Mouse (Mus musculus): Measurements from ENCODE around the gene Bckdk. TPM values are rescaled to one million over a fixed set of nuclear protein-coding genes. Genes with fewer than 3 reads are reported as not detected.

The Bckdk gene
- polyA plus RNA-seq, 1 experiment from 2014 or later, result 51.5 TPM

- Histone ChIP-seq H3K27me3 (no peaks in the 10 kb centered on the region), H3K9me3 (replicated peaks) (no peaks in the 10 kb centered on the region), H3K36me3 (replicated peaks) (peaks cover 32% of the 10 kb centered on the region), H3K9ac (no peak overlapping the region), H3K4me1 (replicated peaks) (peaks cover 25% of the 10 kb centered on the region), H3K27ac (replicated peaks) (no peak overlapping the region), H3K4me2 (no peak overlapping the region), H3K4me3 (replicated peaks) (no peak overlapping the region)
- WGBS (ENCODE audit: insufficient replicate concordance), result 42% methylated on average over 3 of the region's 3 CpGs
- ATAC-seq (ENCODE audit: insufficient read depth), result no peak
Measured at GRCm38 (mm10) chr7:127918203-127918602, 14.3 kb downstream of the Bckdk start.

- Histone ChIP-seq H3K4me2 (no peak overlapping the region), H3K27ac (replicated peaks) (no peak overlapping the region), H3K9me3 (replicated peaks) (no peaks in the 10 kb centered on the region), H3K36me3 (replicated peaks) (peaks cover 37% of the 10 kb centered on the region), H3K9ac (no peak overlapping the region), H3K4me1 (replicated peaks) (peaks cover 26% of the 10 kb centered on the region), H3K27me3 (no peaks in the 10 kb centered on the region), H3K4me3 (replicated peaks) (no peak overlapping the region)
- no peak for ATAC-seq (ENCODE audit: insufficient read depth)
- WGBS (ENCODE audit: insufficient replicate concordance), result 63% methylated on average over 7 of the region's 7 CpGs
Measured at GRCm38 (mm10) chr7:127919290-127919689, 15.4 kb downstream of the Bckdk start.

GRCm38 (mm10) chr7:127921516-127921915, 17.6 kb downstream of the Bckdk start:
- no peak overlapping the region for H3K9ac ChIP-seq
- no peak overlapping the region for H3K4me2 ChIP-seq
- ATAC-seq (ENCODE audit: insufficient read depth), result no peak
- H3K4me1 ChIP-seq (replicated peaks), result peaks cover 26% of the 10 kb centered on the region
- peaks cover 38% of the 10 kb centered on the region for H3K36me3 ChIP-seq (replicated peaks)
- WGBS (ENCODE audit: insufficient replicate concordance), result 43% methylated on average over 8 of the region's 8 CpGs
- no peaks in the 10 kb centered on the region for H3K27me3 ChIP-seq
- H3K4me3 ChIP-seq (replicated peaks), result no peak overlapping the region
- no peak overlapping the region for H3K27ac ChIP-seq (replicated peaks)
- no peaks in the 10 kb centered on the region for H3K9me3 ChIP-seq (replicated peaks)

GRCm38 (mm10) chr7:127922451-127923275, 18.8 kb downstream of the Bckdk start:
- Histone ChIP-seq H3K27me3 (no peaks in the 10 kb centered on the region), H3K9ac (no peak overlapping the region), H3K9me3 (replicated peaks) (no peaks in the 10 kb centered on the region), H3K4me3 (replicated peaks) (no peak overlapping the region), H3K27ac (replicated peaks) (peak overlapping the region; percentile 64), H3K4me2 (no peak overlapping the region), H3K36me3 (replicated peaks) (peaks cover 36% of the 10 kb centered on the region), H3K4me1 (replicated peaks) (peaks cover 31% of the 10 kb centered on the region)
- 49% methylated on average over 6 of the region's 6 CpGs for WGBS (ENCODE audit: insufficient replicate concordance)
- no peak; the same call in 1 of the 2 replicates for ATAC-seq (ENCODE audit: insufficient read depth)

- H3K9ac ChIP-seq, result no peak overlapping the region
- ATAC-seq (ENCODE audit: insufficient read depth), result no peak
Measured at GRCm38 (mm10) chr7:127923714-127924113, 19.8 kb downstream of the Bckdk start.

GRCm38 (mm10) chr7:127925252-127925651, 21.4 kb downstream of the Bckdk start:
- no peak overlapping the region for H3K4me3 ChIP-seq (replicated peaks)
- no peak overlapping the region for H3K9ac ChIP-seq
- H3K9me3 ChIP-seq (replicated peaks), result no peaks in the 10 kb centered on the region
- H3K27ac ChIP-seq (replicated peaks), result no peak overlapping the region
- H3K36me3 ChIP-seq (replicated peaks), result peaks cover 36% of the 10 kb centered on the region
- 70% methylated on average over 5 of the region's 5 CpGs for WGBS (ENCODE audit: insufficient replicate concordance)
- peaks cover 43% of the 10 kb centered on the region for H3K4me1 ChIP-seq (replicated peaks)
- H3K4me2 ChIP-seq, result no peak overlapping the region
- no peak for ATAC-seq (ENCODE audit: insufficient read depth)
- peaks cover 8% of the 10 kb centered on the region; the same call in 1 of the 2 replicates for H3K27me3 ChIP-seq

More at GRCm38 (mm10) chr7:127923714-127924113, 19.8 kb downstream of the Bckdk start:
- peaks cover 36% of the 10 kb centered on the region for H3K36me3 ChIP-seq (replicated peaks)
- peaks cover 2% of the 10 kb centered on the region; the same call in 1 of the 2 replicates for H3K27me3 ChIP-seq
- H3K27ac ChIP-seq (replicated peaks), result no peak overlapping the region
- H3K9me3 ChIP-seq (replicated peaks), result no peaks in the 10 kb centered on the region
- peaks cover 35% of the 10 kb centered on the region for H3K4me1 ChIP-seq (replicated peaks)
- no peak overlapping the region for H3K4me2 ChIP-seq
- H3K4me3 ChIP-seq (replicated peaks), result no peak overlapping the region
- WGBS (ENCODE audit: insufficient replicate concordance), result 70% methylated on average over 5 of the region's 5 CpGs

GRCm38 (mm10) chr7:127926066-127926465, 22.2 kb downstream of the Bckdk start:
- no peak for ATAC-seq (ENCODE audit: insufficient read depth)
- 77% methylated on average over 8 of the region's 8 CpGs for WGBS (ENCODE audit: insufficient replicate concordance)
- no peak overlapping the region for H3K4me3 ChIP-seq (replicated peaks)
- peaks cover 48% of the 10 kb centered on the region for H3K4me1 ChIP-seq (replicated peaks)
- H3K27ac ChIP-seq (replicated peaks), result no peak overlapping the region
- peaks cover 9% of the 10 kb centered on the region; the same call in 1 of the 2 replicates for H3K27me3 ChIP-seq
- H3K36me3 ChIP-seq (replicated peaks), result peaks cover 33% of the 10 kb centered on the region
- H3K4me2 ChIP-seq, result no peak overlapping the region
- no peak overlapping the region for H3K9ac ChIP-seq
- no peaks in the 10 kb centered on the region for H3K9me3 ChIP-seq (replicated peaks)

- peaks cover 52% of the 10 kb centered on the region for H3K4me1 ChIP-seq (replicated peaks)
- H3K27ac ChIP-seq (replicated peaks), result no peak overlapping the region
Measured at GRCm38 (mm10) chr7:127926846-127927245, 23.0 kb downstream of the Bckdk start.

GRCm38 (mm10) chr7:127927726-127928125, 23.8 kb downstream of the Bckdk start:
- Histone ChIP-seq H3K27ac (replicated peaks) (no peak overlapping the region), H3K9ac (no peak overlapping the region), H3K4me3 (replicated peaks) (no peak overlapping the region)

More at GRCm38 (mm10) chr7:127926846-127927245, 23.0 kb downstream of the Bckdk start:
- Histone ChIP-seq H3K36me3 (replicated peaks) (peaks cover 33% of the 10 kb centered on the region), H3K27me3 (peaks cover 9% of the 10 kb centered on the region; the same call in 1 of the 2 replicates), H3K4me2 (no peak overlapping the region), H3K9me3 (replicated peaks) (no peaks in the 10 kb centered on the region), H3K4me3 (replicated peaks) (no peak overlapping the region), H3K9ac (no peak overlapping the region)
- no peak for ATAC-seq (ENCODE audit: insufficient read depth)
- 73% methylated on average over 11 of the region's 11 CpGs for WGBS (ENCODE audit: insufficient replicate concordance)

GRCm38 (mm10) chr7:127928596-127928995, 24.7 kb downstream of the Bckdk start:
- Histone ChIP-seq H3K4me3 (replicated peaks) (peak overlapping the region; percentile 49), H3K9me3 (replicated peaks) (no peaks in the 10 kb centered on the region), H3K27me3 (peaks cover 9% of the 10 kb centered on the region; the same call in 1 of the 2 replicates), H3K9ac (no peak overlapping the region), H3K36me3 (replicated peaks) (peaks cover 31% of the 10 kb centered on the region), H3K27ac (replicated peaks) (no peak overlapping the region), H3K4me2 (peak overlapping the region; percentile 50), H3K4me1 (replicated peaks) (peaks cover 43% of the 10 kb centered on the region)
- ATAC-seq (ENCODE audit: insufficient read depth), result no peak
- WGBS (ENCODE audit: insufficient replicate concordance), result 60% methylated on average over 5 of the region's 5 CpGs

More at GRCm38 (mm10) chr7:127927726-127928125, 23.8 kb downstream of the Bckdk start:
- H3K9me3 ChIP-seq (replicated peaks), result no peaks in the 10 kb centered on the region
- ATAC-seq (ENCODE audit: insufficient read depth), result no peak
- WGBS (ENCODE audit: insufficient replicate concordance), result 76% methylated on average over 11 of the region's 11 CpGs
- no peak overlapping the region for H3K4me2 ChIP-seq
- H3K4me1 ChIP-seq (replicated peaks), result peaks cover 46% of the 10 kb centered on the region
- peaks cover 33% of the 10 kb centered on the region for H3K36me3 ChIP-seq (replicated peaks)
- peaks cover 9% of the 10 kb centered on the region; the same call in 1 of the 2 replicates for H3K27me3 ChIP-seq

- Histone ChIP-seq H3K36me3 (replicated peaks) (peaks cover 22% of the 10 kb centered on the region), H3K27me3 (peaks cover 9% of the 10 kb centered on the region; the same call in 1 of the 2 replicates), H3K4me3 (replicated peaks) (peak within 1 kb of the TSS; percentile 49), H3K4me2 (peak within 1 kb of the TSS; percentile 50), H3K4me1 (replicated peaks) (peaks cover 55% of the 10 kb centered on the region), H3K9me3 (replicated peaks) (no peaks in the 10 kb centered on the region), H3K27ac (replicated peaks) (peak within 1 kb of the TSS; percentile 45; the same call in 1 of the 2 replicates), H3K9ac (peak within 1 kb of the TSS; percentile 39)
- WGBS (ENCODE audit: insufficient replicate concordance), result 25% methylated on average over 6 of the region's 6 CpGs
- no peak for ATAC-seq (ENCODE audit: insufficient read depth)
Measured at GRCm38 (mm10) chr7:127929923-127930322, 26.0 kb downstream of the Bckdk start, which contains the start of gene Prss8. Gene Prss8 (minus strand): TSS chr7:127930104.
